Mouse (Mus musculus): Measurements from ENCODE around the gene Gm10375. TPM values are rescaled to one million over a fixed set of nuclear protein-coding genes. Genes with fewer than 3 reads are reported as not detected.
"Not testable (repeated sequence)": the region's sequence is repeated elsewhere in the genome, so short reads cannot be mapped to it uniquely, and the experiment has no call there.

Gene Gm10375
- total RNA-seq (2021), result not detected

- DNase-seq; intact Hi-C loops (cut with DNase I): not testable (repeated sequence)
Measured at GRCm38 (mm10) chr14:43607913-43608312, at the start of gene Gm10375. Gene Gm10375 (minus strand): TSS chr14:43608013.

GRCm38 (mm10) chr14:43579046-43579445, 28.8 kb downstream of the Gm10375 start, which contains the start of gene Gm17654:
Gene Gm17654 (minus strand): TSS chr14:43579146.
- DNase-seq; intact Hi-C loops (cut with DNase I): not testable (repeated sequence)

- DNase-seq; intact Hi-C loops (cut with DNase I): not testable (repeated sequence)
Measured at GRCm38 (mm10) chr14:43577969-43578368, 29.8 kb downstream of the Gm10375 start.

Other genes with a start within 250 kb of the Gm10375 start
- gene Gm8138, start 191.7 kb downstream of the Gm10375 start, total RNA-seq (2021), result not detected
- under 1 TPM; 0.34 to 0.74 TPM for gene Gm5799, start 64.4 kb downstream of the Gm10375 start, total RNA-seq (2021)
- gene Gm17654, start 28.9 kb downstream of the Gm10375 start, total RNA-seq (2021), result not detected
- gene Gm8165, start 69.2 kb upstream of the Gm10375 start, total RNA-seq (2021), result not detected
- gene Gm7324, start 89.8 kb upstream of the Gm10375 start, total RNA-seq (2021), result 1 to 10 TPM; 2.7 to 2.8 TPM
- gene Gm16506, start 119.5 kb upstream of the Gm10375 start, total RNA-seq (2021), result not detected
- not detected for gene Gm6526, start 139.9 kb upstream of the Gm10375 start, total RNA-seq (2021)
- not detected for gene Gm8180, start 176.7 kb upstream of the Gm10375 start, total RNA-seq (2021)